Mouse (Mus musculus): ENCODE measurements around the gene S100b. TPM values are rescaled to one million over a fixed set of nuclear protein-coding genes. Genes with fewer than 3 reads are reported as not detected.

The S100b gene
- polyA plus RNA-seq, 1 experiment from 2014 or later = not detected

- Histone ChIP-seq H3K9me3 (ENCODE audit: low read depth, low read length) (no peaks in the 10 kb centered on the region), H3K27me3 (ENCODE audit: insufficient read depth, low read length) (no peaks in the 10 kb centered on the region), H3K36me3 (ENCODE audit: insufficient read depth) (no peaks in the 10 kb centered on the region), H3K27ac (ENCODE audit: low read depth) (no peak overlapping the region), H3K4me2 (no peak overlapping the region), H3K9ac (no peak overlapping the region), H3K4me3 (ENCODE audit: low read depth, low read length) (no peak overlapping the region), H3K4me1 (ENCODE audit: insufficient read depth) (0 out of 2 replicates have a peak, but pooled peaks cover 3% of the 10 kb centered on the region)
- WGBS = 57% methylated on average over 21 of the region's 21 CpGs
- ATAC-seq (ENCODE audit: insufficient read depth) (no peak), DNase-seq (no peak)
- TF ChIP-seq CTCF (IDR thresholded peaks at IDR 0.05; ENCODE audit: low read depth) = no peak
Measured at GRCm38 (mm10) chr10:76247960-76248646, 5.5 kb upstream of the S100b start.

GRCm38 (mm10) chr10:76248647-76248968 lies 5.0 kb upstream of the S100b start:
- Histone ChIP-seq H3K4me1 (ENCODE audit: insufficient read depth) (0 out of 2 replicates have a peak, but pooled peaks cover 4% of the 10 kb centered on the region), H3K27ac (ENCODE audit: low read depth) (no peak overlapping the region), H3K27me3 (ENCODE audit: insufficient read depth, low read length) (no peaks in the 10 kb centered on the region), H3K4me3 (ENCODE audit: low read depth, low read length) (no peak overlapping the region), H3K4me2 (no peak overlapping the region), H3K36me3 (ENCODE audit: insufficient read depth) (no peaks in the 10 kb centered on the region), H3K9ac (no peak overlapping the region), H3K9me3 (ENCODE audit: low read depth, low read length) (no peaks in the 10 kb centered on the region)
- DNase-seq = no peak
- 82% methylated on average over 5 of the region's 5 CpGs for WGBS
- ATAC-seq (ENCODE audit: insufficient read depth) = no peak
- no peak for TF ChIP-seq CTCF (IDR thresholded peaks at IDR 0.05; ENCODE audit: low read depth)

DNA sequence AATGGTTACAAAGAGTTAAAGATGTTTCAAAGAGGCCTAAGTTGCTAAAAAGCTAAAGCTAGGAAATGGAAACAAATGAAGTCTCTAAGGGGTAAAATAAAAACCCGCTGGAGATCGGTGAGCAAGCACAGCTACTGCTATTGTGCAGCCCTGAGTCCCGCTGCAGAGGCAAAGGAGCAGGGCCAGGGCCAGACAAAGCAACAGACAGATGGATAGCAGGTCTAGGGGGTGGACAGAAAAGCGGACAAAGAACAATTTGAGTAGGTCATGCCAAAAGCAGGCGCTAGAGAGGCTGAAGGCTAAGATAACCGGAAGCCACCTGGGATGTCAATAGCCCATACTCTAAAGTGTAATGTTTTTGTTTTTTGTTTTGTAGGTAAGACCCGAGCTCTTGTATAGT lies 2.8 kb upstream of the S100b start:
- DNase-seq (no peak), ATAC-seq (ENCODE audit: insufficient read depth) (no peak)
- WGBS = 84% methylated on average over 7 of the region's 7 CpGs
- H3K9ac ChIP-seq = no peak overlapping the region
- H3K27me3 ChIP-seq (ENCODE audit: insufficient read depth, low read length) = no peaks in the 10 kb centered on the region
- H3K4me3 ChIP-seq (ENCODE audit: low read depth, low read length) = no peak overlapping the region
- 0 out of 2 replicates have a peak, but pooled peaks cover 3% of the 10 kb centered on the region for H3K4me1 ChIP-seq (ENCODE audit: insufficient read depth)
- no peaks in the 10 kb centered on the region for H3K9me3 ChIP-seq (ENCODE audit: low read depth, low read length)
- no peak overlapping the region for H3K4me2 ChIP-seq
- H3K27ac ChIP-seq (ENCODE audit: low read depth) = no peak overlapping the region
- H3K36me3 ChIP-seq (ENCODE audit: insufficient read depth) = no peaks in the 10 kb centered on the region
- TF ChIP-seq CTCF (IDR thresholded peaks at IDR 0.05; ENCODE audit: low read depth) = no peak

DNA sequence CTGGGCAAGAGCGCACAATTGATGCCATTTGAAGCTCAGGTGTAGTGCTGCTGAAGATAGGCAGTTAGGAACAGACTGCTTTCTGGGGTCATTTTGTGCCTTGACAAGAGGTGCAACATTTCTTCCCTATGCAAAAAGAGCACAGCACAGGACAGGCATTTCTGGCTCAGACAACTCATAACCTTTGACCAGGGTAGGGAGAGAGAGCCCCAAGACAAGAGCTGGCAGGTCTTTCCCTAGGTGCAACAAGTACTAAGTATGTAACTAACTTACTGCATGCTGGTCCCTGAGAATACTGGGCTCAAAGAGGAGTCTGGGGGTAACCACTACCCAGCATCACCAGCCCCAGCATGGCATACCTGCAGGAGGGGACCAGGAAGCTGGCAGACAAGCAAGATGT lies 574 bp upstream of the S100b start:
- Histone ChIP-seq H3K27ac (ENCODE audit: low read depth) (no peak overlapping the region), H3K4me1 (ENCODE audit: insufficient read depth) (0 out of 2 replicates have a peak, but pooled peaks cover 3% of the 10 kb centered on the region), H3K4me2 (no peak overlapping the region), H3K9ac (no peak overlapping the region), H3K9me3 (ENCODE audit: low read depth, low read length) (no peaks in the 10 kb centered on the region), H3K36me3 (ENCODE audit: insufficient read depth) (no peaks in the 10 kb centered on the region), H3K27me3 (ENCODE audit: insufficient read depth, low read length) (no peaks in the 10 kb centered on the region), H3K4me3 (ENCODE audit: low read depth, low read length) (no peak overlapping the region)
- ATAC-seq (ENCODE audit: insufficient read depth) = no peak
- 93% methylated on average over 1 of the region's 1 CpGs for WGBS
- TF ChIP-seq CTCF (IDR thresholded peaks at IDR 0.05; ENCODE audit: low read depth) = no peak
- DNase-seq = no peak

GRCm38 (mm10) chr10:76255617-76256016 lies 2.0 kb downstream of the S100b start:
- ATAC-seq (ENCODE audit: insufficient read depth) (no peak), DNase-seq (no peak)
- Histone ChIP-seq H3K9ac (no peak overlapping the region), H3K36me3 (ENCODE audit: insufficient read depth) (no peaks in the 10 kb centered on the region), H3K27ac (ENCODE audit: low read depth) (no peak overlapping the region), H3K27me3 (ENCODE audit: insufficient read depth, low read length) (no peaks in the 10 kb centered on the region), H3K4me2 (no peak overlapping the region), H3K9me3 (ENCODE audit: low read depth, low read length) (no peaks in the 10 kb centered on the region), H3K4me3 (ENCODE audit: low read depth, low read length) (no peak overlapping the region), H3K4me1 (ENCODE audit: insufficient read depth) (peaks cover 3% of the 10 kb centered on the region; the same call in 1 of the 2 replicates)
- TF ChIP-seq CTCF (IDR thresholded peaks at IDR 0.05; ENCODE audit: low read depth) = no peak
- WGBS = 74% methylated on average over 6 of the region's 6 CpGs

DNA sequence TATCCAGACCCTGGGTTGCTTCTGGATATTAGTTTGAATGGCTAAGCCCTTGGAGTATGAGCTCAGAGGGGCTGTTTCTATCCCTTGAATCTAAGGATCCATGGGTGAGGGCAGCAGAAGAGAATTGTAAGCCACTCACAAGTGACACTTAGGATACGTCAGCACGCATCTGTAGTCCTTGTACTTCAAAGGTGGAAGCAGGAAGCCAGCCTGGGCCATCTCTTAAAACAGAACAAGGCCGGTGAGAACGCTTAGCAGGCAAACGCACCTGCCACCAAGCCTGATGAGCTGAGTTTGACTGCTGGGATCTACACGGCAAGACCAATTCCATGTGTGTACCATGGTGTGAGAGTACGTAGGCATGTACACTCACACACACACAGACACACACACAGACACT lies 3.6 kb downstream of the S100b start:
- Histone ChIP-seq H3K27ac (ENCODE audit: low read depth) (no peak overlapping the region), H3K9me3 (ENCODE audit: low read depth, low read length) (no peaks in the 10 kb centered on the region)

GRCm38 (mm10) chr10:76257719-76258390 lies 4.2 kb downstream of the S100b start:
- H3K9ac ChIP-seq = no peak overlapping the region
- no peak overlapping the region for H3K4me3 ChIP-seq (ENCODE audit: low read depth, low read length)
- no peak for ATAC-seq (ENCODE audit: insufficient read depth)
- no peaks in the 10 kb centered on the region for H3K9me3 ChIP-seq (ENCODE audit: low read depth, low read length)
- no peak overlapping the region for H3K4me2 ChIP-seq
- no peak overlapping the region; the same call in 1 of the 2 replicates for H3K27ac ChIP-seq (ENCODE audit: low read depth)
- no peaks in the 10 kb centered on the region for H3K36me3 ChIP-seq (ENCODE audit: insufficient read depth)
- no peak for TF ChIP-seq CTCF (IDR thresholded peaks at IDR 0.05; ENCODE audit: low read depth)
- peak; percentile 21 for DNase-seq
- no peaks in the 10 kb centered on the region for H3K27me3 ChIP-seq (ENCODE audit: insufficient read depth, low read length)
- 56% methylated on average over 12 of the region's 12 CpGs for WGBS
- H3K4me1 ChIP-seq (ENCODE audit: insufficient read depth) = peaks cover 3% of the 10 kb centered on the region; the same call in 1 of the 2 replicates

More for the DNA sequence above, 3.6 kb downstream of the S100b start:
- no peak for TF ChIP-seq CTCF (IDR thresholded peaks at IDR 0.05; ENCODE audit: low read depth)
- ATAC-seq (ENCODE audit: insufficient read depth) (no peak), DNase-seq (no peak)
- WGBS = 73% methylated on average over 7 of the region's 7 CpGs
- no peaks in the 10 kb centered on the region for H3K27me3 ChIP-seq (ENCODE audit: insufficient read depth, low read length)
- no peaks in the 10 kb centered on the region for H3K36me3 ChIP-seq (ENCODE audit: insufficient read depth)
- H3K4me1 ChIP-seq (ENCODE audit: insufficient read depth) = peaks cover 3% of the 10 kb centered on the region; the same call in 1 of the 2 replicates
- H3K9ac ChIP-seq = no peak overlapping the region
- H3K4me3 ChIP-seq (ENCODE audit: low read depth, low read length) = no peak overlapping the region
- no peak overlapping the region for H3K4me2 ChIP-seq

Measured in lung, embryonic 14.5 days (tissue).